Mouse (Mus musculus) olfactory bulb, adult 2 months (tissue): ENCODE data around the gene Prune2.

Experiments used
- CTCF ChIP-seq: fragments of 200-500 bp; IDR thresholded peaks from 2 replicates; pipeline ENCODE4 v1.5.1; 2012; ENCODE audit warnings: low read depth, mild to moderate bottlenecking, low read length, moderate library complexity; ENCODE audit not compliant: insufficient read depth
- POLR2A ChIP-seq: fragments of 200-500 bp; IDR thresholded peaks from 2 replicates; pipeline ENCODE4 v1.6.1; 2012; ENCODE audit warnings: mild to moderate bottlenecking, low read depth, low read length, moderate library complexity; ENCODE audit not compliant: insufficient read depth

DNA sequence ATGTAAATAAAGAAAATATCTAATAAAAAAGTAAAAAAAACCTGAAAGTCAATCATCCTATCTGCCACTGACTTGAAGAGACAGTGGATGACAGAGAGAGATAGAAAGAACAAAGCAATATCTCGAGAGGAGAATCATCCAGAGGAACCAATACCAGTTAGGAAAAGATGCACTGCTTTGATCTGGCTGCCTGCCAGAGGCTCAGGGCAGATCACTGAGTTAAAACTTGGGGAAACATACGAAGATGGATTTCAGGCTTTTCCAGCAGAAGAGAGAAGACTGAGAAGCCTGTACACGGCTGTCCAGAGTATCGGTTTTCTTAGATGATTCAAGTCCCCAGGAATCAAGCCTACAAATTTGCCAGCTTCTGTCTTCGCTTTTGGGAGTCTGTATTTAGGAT lies 287.0 kb downstream of the Prune2 start:
- no peak for TF ChIP-seq POLR2A
- no peak for TF ChIP-seq CTCF
